Mouse (Mus musculus) T-helper 2 cell (primary cell): ENCODE data around the gene A930018P22Rik.

Experiments
- in situ Hi-C: fragments of 300-600 bp; cut with MboI, MseI; formaldehyde crosslinking; loops from one replicate; pipeline ENCODE4 v1.15.1; 2025; ENCODE audit warnings: high pct_unique_total_duplicates

The A930018P22Rik gene

DNA sequence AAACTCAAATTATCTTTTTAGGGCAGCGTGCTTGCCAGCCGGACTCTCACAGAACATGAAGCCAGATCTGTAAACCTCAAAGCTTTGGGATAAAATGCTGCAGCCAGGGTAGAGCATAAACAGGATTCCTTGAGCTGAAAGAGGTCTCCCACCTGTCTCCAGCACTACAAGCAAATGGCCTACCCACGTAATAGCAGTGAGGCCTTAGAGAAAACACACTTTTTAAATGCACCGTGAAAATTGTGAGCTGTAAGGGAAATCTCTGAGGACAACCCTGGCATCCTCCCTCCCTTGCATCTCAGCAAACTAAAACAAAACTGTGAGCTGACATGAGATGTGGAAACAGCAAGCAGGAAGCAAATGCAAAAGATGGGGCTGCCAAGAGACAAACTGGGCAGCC, 35.3 kb downstream of the A930018P22Rik start:
- in situ Hi-C loops, result no loop called here

GRCm38 (mm10) chr2:104163418-104163817, 40.8 kb downstream of the A930018P22Rik start:
- in situ Hi-C loops, result loop anchor here (5.0 kb wide), 1 partner anchor 76 kb away; no protein-coding TSS in a partner anchor

GRCm38 (mm10) chr2:104163978-104164487, 41.5 kb downstream of the A930018P22Rik start:
- in situ Hi-C loops, result loop anchor here (5.0 kb wide), 1 partner anchor 77 kb away; no protein-coding TSS in a partner anchor

- in situ Hi-C loops, result no loop called here
Observed at GRCm38 (mm10) chr2:104165631-104166030, 43.1 kb downstream of the A930018P22Rik start.

- in situ Hi-C loops, result no loop called here
Observed at GRCm38 (mm10) chr2:104167765-104168164, 45.2 kb downstream of the A930018P22Rik start.

DNA sequence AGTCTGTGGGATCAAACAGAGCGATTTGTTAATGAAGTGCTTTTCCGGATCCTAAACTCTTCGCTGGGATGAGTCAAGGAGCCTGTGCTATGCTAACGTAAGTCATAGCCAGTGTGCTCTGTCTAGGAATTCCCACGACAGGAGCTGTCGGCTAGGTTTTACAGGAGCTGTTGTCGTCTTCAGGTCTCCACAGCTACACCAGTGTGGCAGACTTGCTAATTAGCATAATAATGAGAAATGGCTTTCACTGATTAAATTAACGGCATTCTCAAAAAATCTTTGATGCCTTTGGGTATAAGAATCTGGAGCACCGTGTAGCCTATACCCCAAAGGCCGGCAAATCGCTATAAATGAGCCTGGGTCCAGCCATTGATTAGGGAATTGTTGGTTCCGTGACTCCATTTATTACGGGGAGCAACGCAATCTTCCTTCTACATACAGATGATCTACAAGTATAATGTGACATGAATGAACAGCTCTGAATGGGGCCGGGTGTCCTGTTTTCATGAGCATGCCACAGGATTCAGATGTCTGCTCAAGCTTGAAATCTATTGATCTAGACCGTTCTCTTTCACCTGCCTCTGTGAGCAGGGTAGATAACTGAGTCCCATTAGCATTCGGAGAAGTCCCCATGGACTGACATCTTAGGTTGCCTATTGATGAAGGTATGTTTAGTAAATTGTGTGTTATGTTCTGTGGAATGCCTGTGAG, 45.8 kb downstream of the A930018P22Rik start:
- in situ Hi-C loops, result no loop called here

GRCm38 (mm10) chr2:104172695-104173348, 50.3 kb downstream of the A930018P22Rik start:
- in situ Hi-C loops, result no loop called here

DNA sequence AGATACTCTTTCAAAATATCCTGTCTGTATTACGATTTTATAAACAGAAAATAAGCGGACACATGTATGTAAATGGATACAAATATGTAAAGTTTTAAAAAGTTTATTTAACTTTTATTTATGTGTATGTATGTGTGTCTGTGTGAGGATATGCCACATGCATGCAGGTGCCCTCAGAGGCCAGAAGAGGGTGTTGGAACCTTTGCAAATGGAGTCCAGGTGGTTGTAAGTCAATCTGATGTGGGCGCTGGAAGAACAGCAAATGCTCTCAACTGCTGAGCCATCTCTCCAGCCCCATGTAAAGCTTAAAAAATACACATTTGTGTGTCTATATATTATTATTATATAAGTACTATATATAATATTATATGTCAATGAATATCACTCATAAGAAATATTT, 50.9 kb downstream of the A930018P22Rik start:
- in situ Hi-C loops, result no loop called here
